Mouse (Mus musculus) olfactory bulb, adult 2 months (tissue): ENCODE results near the gene Olfr747.

ENCODE experiments used
- CTCF ChIP-seq: fragments of 200-500 bp; IDR thresholded peaks from 2 replicates; pipeline ENCODE4 v1.5.1; 2012; ENCODE audit warnings: low read depth, mild to moderate bottlenecking, low read length, moderate library complexity; ENCODE audit not compliant: insufficient read depth
- POLR2A ChIP-seq: fragments of 200-500 bp; IDR thresholded peaks from 2 replicates; pipeline ENCODE4 v1.6.1; 2012; ENCODE audit warnings: mild to moderate bottlenecking, low read depth, low read length, moderate library complexity; ENCODE audit not compliant: insufficient read depth

DNA sequence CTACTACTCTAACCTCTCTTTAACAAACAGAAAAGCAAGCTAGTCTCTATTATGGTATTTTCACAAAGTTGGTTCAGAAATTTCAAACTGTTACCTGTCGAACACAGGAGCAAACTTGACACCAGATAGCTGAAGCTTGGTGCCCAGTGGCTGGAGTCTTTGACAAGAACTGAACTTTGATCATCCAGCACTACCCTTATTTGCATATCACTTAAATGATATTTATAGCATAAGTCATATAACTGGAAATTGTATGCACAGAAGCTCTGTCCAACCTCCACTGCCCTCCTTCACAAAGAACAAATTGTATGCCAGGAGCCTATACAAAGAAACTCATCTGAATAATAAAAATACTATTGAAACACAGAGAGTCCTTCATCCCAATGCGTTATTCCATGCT is 48.6 kb upstream of the Olfr747 start:
- TF ChIP-seq CTCF (no peak), POLR2A (no peak)
